Mouse (Mus musculus) limb, embryonic 12.5 days (tissue): ENCODE data around the gene Meltf. TPM values are rescaled to one million over a fixed set of nuclear protein-coding genes. Genes with fewer than 3 reads are reported as not detected.

Experiments
- ATAC-seq: fragments of 200-750 bp; cut with Nextera tagmentation; 2 replicates; pipeline ENCODE4 v1.8.0; 2017; ENCODE audit warnings: low read depth, moderate TSS enrichment; ENCODE audit not compliant: insufficient number of reproducible peaks, insufficient read depth, low FRiP score, low TSS enrichment
- H3K27ac ChIP-seq: fragments of 300-500 bp; sonication (generic); 2 replicates; pipeline ENCODE4 v1.5.1; 2016; ENCODE audit warnings: mild to moderate bottlenecking, moderate library complexity
- H3K27me3 ChIP-seq: fragments of 300-500 bp; sonication (generic); 2 replicates; pipeline ENCODE4 v1.6.1; 2016; ENCODE audit warnings: mild to moderate bottlenecking, moderate library complexity
- H3K36me3 ChIP-seq: fragments of 300-500 bp; sonication (generic); 2 replicates; pipeline ENCODE4 v1.6.1; 2016; ENCODE audit warnings: mild to moderate bottlenecking, moderate library complexity
- H3K4me1 ChIP-seq: fragments of 300-500 bp; sonication (generic); replicated peaks from 2 replicates; pipeline ENCODE4 v1.6.1; 2016
- H3K4me2 ChIP-seq: fragments of 300-500 bp; sonication (generic); 2 replicates; pipeline ENCODE4 v1.6.1; 2016; ENCODE audit warnings: mild to moderate bottlenecking, moderate library complexity
- H3K4me3 ChIP-seq: fragments of 300-500 bp; sonication (generic); replicated peaks from 2 replicates; pipeline ENCODE4 v1.5.1; 2016; ENCODE audit warnings: mild to moderate bottlenecking
- H3K9ac ChIP-seq: fragments of 300-500 bp; sonication (generic); replicated peaks from 2 replicates; pipeline ENCODE4 v1.6.1; 2016; ENCODE audit warnings: mild to moderate bottlenecking, moderate library complexity
- H3K9me3 ChIP-seq: fragments of 300-500 bp; sonication (generic); 2 replicates; pipeline ENCODE4 v1.6.1; 2016; ENCODE audit warnings: mild to moderate bottlenecking, moderate library complexity
- WGBS: fragments of 180-500 bp; shearing (Covaris S2); methylation state at CpG from one replicate; pipeline ENCODE4 v1.1.7; 2016; 5-methylcytosine and 5-hydroxymethylcytosine counted together
- polyA plus RNA-seq: library from polyadenylated mRNA; unstranded; fragments of >200 nt; fragmentation: Nextera tagmentation; extraction: Ambion mirVana; gene quantifications from 2 replicates; pipeline ENCODE4 v1.2.1, GENCODE M21; 2016

Gene Meltf
- polyA plus RNA-seq, 1 experiment from 2014 or later: 0.70 TPM

- peak overlapping the region; percentile 52 for H3K9ac ChIP-seq
These were observed 18.6 kb downstream of the Meltf start for GRCm38 (mm10) chr16:31896971-31897774.

GRCm38 (mm10) chr16:31898546-31899326, 20.1 kb downstream of the Meltf start:
- WGBS: 83% methylated on average over 18 of the region's 18 CpGs
- no peak overlapping the region for H3K9ac ChIP-seq
- H3K4me1 ChIP-seq: peaks cover 14% of the 10 kb centered on the region
- 0 out of 2 replicates have a peak, but pooled peaks cover 9% of the 10 kb centered on the region for H3K9me3 ChIP-seq
- H3K27me3 ChIP-seq: no peaks in the 10 kb centered on the region
- no peak for ATAC-seq
- no peaks in the 10 kb centered on the region for H3K36me3 ChIP-seq
- H3K27ac ChIP-seq: 0 out of 2 replicates have a peak overlapping the region, but pooled peaks have one; percentile 17
- no peak overlapping the region for H3K4me3 ChIP-seq
- no peak overlapping the region for H3K4me2 ChIP-seq

More at GRCm38 (mm10) chr16:31896971-31897774, 18.6 kb downstream of the Meltf start:
- ATAC-seq: no peak
- H3K4me2 ChIP-seq: peak overlapping the region; percentile 61
- H3K27ac ChIP-seq: 0 out of 2 replicates have a peak overlapping the region, but pooled peaks have one; percentile 35
- H3K4me1 ChIP-seq: peaks cover 14% of the 10 kb centered on the region
- H3K36me3 ChIP-seq: no peaks in the 10 kb centered on the region
- WGBS: 10% methylated on average over 28 of the region's 29 CpGs
- H3K4me3 ChIP-seq: peak overlapping the region; percentile 29
- no peaks in the 10 kb centered on the region for H3K27me3 ChIP-seq
- H3K9me3 ChIP-seq: 0 out of 2 replicates have a peak, but pooled peaks cover 9% of the 10 kb centered on the region

GRCm38 (mm10) chr16:31901886-31902285, 23.3 kb downstream of the Meltf start:
- no peaks in the 10 kb centered on the region for H3K36me3 ChIP-seq
- H3K9me3 ChIP-seq: 0 out of 2 replicates have a peak, but pooled peaks cover 9% of the 10 kb centered on the region
- no peak overlapping the region for H3K27ac ChIP-seq
- H3K4me1 ChIP-seq: peaks cover 24% of the 10 kb centered on the region
- WGBS: 72% methylated on average over 1 of the region's 1 CpGs
- ATAC-seq: no peak
- no peak overlapping the region for H3K4me3 ChIP-seq
- no peak overlapping the region for H3K4me2 ChIP-seq
- no peak overlapping the region for H3K9ac ChIP-seq
- 0 out of 2 replicates have a peak, but pooled peaks cover 5% of the 10 kb centered on the region for H3K27me3 ChIP-seq

- 86% methylated on average over 8 of the region's 8 CpGs for WGBS
- ATAC-seq: no peak
- H3K36me3 ChIP-seq: no peaks in the 10 kb centered on the region
- peaks cover 14% of the 10 kb centered on the region for H3K4me1 ChIP-seq
- H3K27me3 ChIP-seq: 0 out of 2 replicates have a peak, but pooled peaks cover 5% of the 10 kb centered on the region
- no peak overlapping the region for H3K9ac ChIP-seq
- H3K4me3 ChIP-seq: no peak overlapping the region
- no peak overlapping the region for H3K4me2 ChIP-seq
- H3K27ac ChIP-seq: no peak overlapping the region
- 0 out of 2 replicates have a peak, but pooled peaks cover 9% of the 10 kb centered on the region for H3K9me3 ChIP-seq
These were observed 24.6 kb downstream of the Meltf start for GRCm38 (mm10) chr16:31903239-31903638.

- H3K4me2 ChIP-seq: no peak overlapping the region
- H3K4me1 ChIP-seq: peaks cover 14% of the 10 kb centered on the region
- 73% methylated on average over 4 of the region's 4 CpGs for WGBS
- no peak overlapping the region for H3K27ac ChIP-seq
- H3K9ac ChIP-seq: no peak overlapping the region
- no peak for ATAC-seq
- H3K27me3 ChIP-seq: 0 out of 2 replicates have a peak, but pooled peaks cover 5% of the 10 kb centered on the region
- no peaks in the 10 kb centered on the region for H3K36me3 ChIP-seq
- H3K4me3 ChIP-seq: no peak overlapping the region
- 0 out of 2 replicates have a peak, but pooled peaks cover under 1% of the 10 kb centered on the region for H3K9me3 ChIP-seq
These were observed 26.7 kb downstream of the Meltf start for GRCm38 (mm10) chr16:31905331-31905730.

- ATAC-seq: no peak
- Histone ChIP-seq H3K9ac (peak overlapping the region; percentile 5; the same call in 1 of the 2 replicates), H3K27ac (peak overlapping the region; percentile 9; the same call in 1 of the 2 replicates)
These were observed 27.5 kb downstream of the Meltf start for GRCm38 (mm10) chr16:31905891-31906825.

GRCm38 (mm10) chr16:31906896-31907295, 28.3 kb downstream of the Meltf start:
- 3% methylated on average over 9 of the region's 9 CpGs for WGBS
- no peaks in the 10 kb centered on the region for H3K36me3 ChIP-seq
- 0 out of 2 replicates have a peak, but pooled peaks cover 5% of the 10 kb centered on the region for H3K27me3 ChIP-seq
- ATAC-seq: no peak
- H3K27ac ChIP-seq: peak overlapping the region; percentile 9; the same call in 1 of the 2 replicates
- H3K9me3 ChIP-seq: no peaks in the 10 kb centered on the region
- H3K9ac ChIP-seq: peak overlapping the region; percentile 5; the same call in 1 of the 2 replicates
- peak overlapping the region; percentile 29 for H3K4me3 ChIP-seq
- H3K4me2 ChIP-seq: peak overlapping the region; percentile 55
- peaks cover 14% of the 10 kb centered on the region for H3K4me1 ChIP-seq

More at GRCm38 (mm10) chr16:31905891-31906825, 27.5 kb downstream of the Meltf start:
- 35% methylated on average over 20 of the region's 20 CpGs for WGBS
- H3K36me3 ChIP-seq: no peaks in the 10 kb centered on the region
- peak overlapping the region; percentile 29 for H3K4me3 ChIP-seq
- H3K4me1 ChIP-seq: peaks cover 14% of the 10 kb centered on the region
- H3K4me2 ChIP-seq: peak overlapping the region; percentile 55
- no peaks in the 10 kb centered on the region for H3K9me3 ChIP-seq
- 0 out of 2 replicates have a peak, but pooled peaks cover 5% of the 10 kb centered on the region for H3K27me3 ChIP-seq

GRCm38 (mm10) chr16:31908959-31909358, 30.3 kb downstream of the Meltf start:
- WGBS: 65% methylated on average over 11 of the region's 11 CpGs
- no peak overlapping the region for H3K27ac ChIP-seq
- H3K4me2 ChIP-seq: 0 out of 2 replicates have a peak overlapping the region, but pooled peaks have one; percentile 10
- H3K9me3 ChIP-seq: no peaks in the 10 kb centered on the region
- H3K36me3 ChIP-seq: no peaks in the 10 kb centered on the region
- H3K4me1 ChIP-seq: peaks cover 14% of the 10 kb centered on the region
- ATAC-seq: no peak
- 0 out of 2 replicates have a peak, but pooled peaks cover 5% of the 10 kb centered on the region for H3K27me3 ChIP-seq
- no peak overlapping the region for H3K9ac ChIP-seq
- H3K4me3 ChIP-seq: no peak overlapping the region

GRCm38 (mm10) chr16:31910281-31910847, 31.8 kb downstream of the Meltf start:
- peaks cover 14% of the 10 kb centered on the region for H3K4me1 ChIP-seq
- WGBS: 72% methylated on average over 10 of the region's 10 CpGs
- no peak overlapping the region for H3K9ac ChIP-seq
- ATAC-seq: no peak
- no peaks in the 10 kb centered on the region for H3K9me3 ChIP-seq
- no peak overlapping the region for H3K4me2 ChIP-seq
- 0 out of 2 replicates have a peak, but pooled peaks cover 5% of the 10 kb centered on the region for H3K27me3 ChIP-seq
- H3K27ac ChIP-seq: no peak overlapping the region
- no peaks in the 10 kb centered on the region for H3K36me3 ChIP-seq
- H3K4me3 ChIP-seq: no peak overlapping the region

GRCm38 (mm10) chr16:31917776-31918175, 39.2 kb downstream of the Meltf start:
- no peak for ATAC-seq
- Histone ChIP-seq H3K36me3 (no peaks in the 10 kb centered on the region), H3K4me3 (no peak overlapping the region), H3K9ac (no peak overlapping the region), H3K4me1 (peaks cover 3% of the 10 kb centered on the region; the same call in 1 of the 2 replicates), H3K9me3 (no peaks in the 10 kb centered on the region), H3K27ac (no peak overlapping the region), H3K27me3 (no peaks in the 10 kb centered on the region), H3K4me2 (peak overlapping the region; percentile 40; the same call in 1 of the 2 replicates)
- WGBS: 76% methylated on average over 11 of the region's 11 CpGs
